Mouse (Mus musculus): ENCODE data around the gene Ralgps1. TPM values are rescaled to one million over a fixed set of nuclear protein-coding genes. Genes with fewer than 3 reads are reported as not detected.
A peak's percentile ranks its signal among the peaks of the same experiment; 100 is the strongest.

The Ralgps1 gene
- polyA plus RNA-seq, 1 experiment: 48.7 TPM

GRCm38 (mm10) chr2:33371648-33372408 lies 542 bp upstream of the Ralgps1 start:
- peak overlapping the region; percentile 68 for H3K4me3 ChIP-seq (replicated peaks; ENCODE audit: insufficient read depth, low read depth, low read length)
- TF ChIP-seq CTCF (IDR thresholded peaks at IDR 0.05; ENCODE audit: borderline replicate concordance, insufficient read depth, low read depth, low read length) (no peak), POLR2A (IDR thresholded peaks at IDR 0.05; ENCODE audit: borderline replicate concordance, insufficient read depth, low read length) (no peak)
- H3K4me1 ChIP-seq (ENCODE audit: control insufficient read depth, insufficient read depth, low read length): peaks cover 12% of the 10 kb centered on the region; the same call in 1 of the 2 replicates
- H3K27ac ChIP-seq (ENCODE audit: insufficient read depth, low read length): peak overlapping the region; percentile 60; the same call in 1 of the 2 replicates
- peak; percentile 18 to 25 for DNase-seq
- WGBS: 35% methylated on average over 18 of the region's 18 CpGs
- H3K27me3 ChIP-seq (ENCODE audit: control insufficient read depth, insufficient read depth, low read length): no peaks in the 10 kb centered on the region

- TF ChIP-seq CTCF (IDR thresholded peaks at IDR 0.05; ENCODE audit: borderline replicate concordance, insufficient read depth, low read depth, low read length) (no peak), POLR2A (IDR thresholded peaks at IDR 0.05; ENCODE audit: borderline replicate concordance, insufficient read depth, low read length) (no peak)
- H3K27ac ChIP-seq (ENCODE audit: insufficient read depth, low read length): peak overlapping the region; percentile 10; the same call in 1 of the 2 replicates
- 2% methylated on average over 12 of the region's 15 CpGs for WGBS
- no peaks in the 10 kb centered on the region for H3K27me3 ChIP-seq (ENCODE audit: control insufficient read depth, insufficient read depth, low read length)
- H3K4me1 ChIP-seq (ENCODE audit: control insufficient read depth, insufficient read depth, low read length): peaks cover 22% of the 10 kb centered on the region
- peak overlapping the region; percentile 95 for H3K4me3 ChIP-seq (replicated peaks; ENCODE audit: insufficient read depth, low read depth, low read length)
- DNase-seq: no peak
Observed at GRCm38 (mm10) chr2:33370276-33370776, 960 bp downstream of the Ralgps1 start.

GRCm38 (mm10) chr2:33369453-33369852 lies 1.8 kb downstream of the Ralgps1 start:
- H3K27me3 ChIP-seq (ENCODE audit: control insufficient read depth, insufficient read depth, low read length): no peaks in the 10 kb centered on the region
- peaks cover 29% of the 10 kb centered on the region for H3K4me1 ChIP-seq (ENCODE audit: control insufficient read depth, insufficient read depth, low read length)
- TF ChIP-seq POLR2A (IDR thresholded peaks at IDR 0.05; ENCODE audit: borderline replicate concordance, insufficient read depth, low read length) (no peak), CTCF (IDR thresholded peaks at IDR 0.05; ENCODE audit: borderline replicate concordance, insufficient read depth, low read depth, low read length) (no peak)
- H3K4me3 ChIP-seq (replicated peaks; ENCODE audit: insufficient read depth, low read depth, low read length): no peak overlapping the region
- no peak overlapping the region for H3K27ac ChIP-seq (ENCODE audit: insufficient read depth, low read length)
- WGBS: 75% methylated on average over 3 of the region's 3 CpGs
- DNase-seq: no peak

- DNase-seq: peak in 1 of 2 experiments; percentile 27
- no peak overlapping the region for H3K27ac ChIP-seq (ENCODE audit: insufficient read depth, low read length)
- peaks cover 29% of the 10 kb centered on the region for H3K4me1 ChIP-seq (ENCODE audit: control insufficient read depth, insufficient read depth, low read length)
- H3K27me3 ChIP-seq (ENCODE audit: control insufficient read depth, insufficient read depth, low read length): no peaks in the 10 kb centered on the region
- TF ChIP-seq CTCF (IDR thresholded peaks at IDR 0.05; ENCODE audit: borderline replicate concordance, insufficient read depth, low read depth, low read length) (no peak), POLR2A (IDR thresholded peaks at IDR 0.05; ENCODE audit: borderline replicate concordance, insufficient read depth, low read length) (no peak)
- 3% methylated on average over 1 of the region's 1 CpGs for WGBS
- H3K4me3 ChIP-seq (replicated peaks; ENCODE audit: insufficient read depth, low read depth, low read length): no peak overlapping the region
Observed at GRCm38 (mm10) chr2:33368486-33368885, 2.8 kb downstream of the Ralgps1 start.

- 30% methylated on average over 9 of the region's 9 CpGs for WGBS
- DNase-seq: peak in 1 of 2 experiments; percentile 41
- Histone ChIP-seq H3K4me3 (replicated peaks; ENCODE audit: insufficient read depth, low read depth, low read length) (no peak overlapping the region), H3K4me1 (ENCODE audit: control insufficient read depth, insufficient read depth, low read length) (peaks cover 37% of the 10 kb centered on the region), H3K27ac (ENCODE audit: insufficient read depth, low read length) (peak overlapping the region; percentile 25; the same call in 1 of the 2 replicates), H3K27me3 (ENCODE audit: control insufficient read depth, insufficient read depth, low read length) (no peaks in the 10 kb centered on the region)
- TF ChIP-seq POLR2A (IDR thresholded peaks at IDR 0.05; ENCODE audit: borderline replicate concordance, insufficient read depth, low read length): no peak
- TF ChIP-seq CTCF (IDR thresholded peaks at IDR 0.05; ENCODE audit: borderline replicate concordance, insufficient read depth, low read depth, low read length): no peak
Observed at GRCm38 (mm10) chr2:33365703-33366471, 5.4 kb downstream of the Ralgps1 start.

GRCm38 (mm10) chr2:33364656-33365055 lies 6.6 kb downstream of the Ralgps1 start:
- 53% methylated on average over 4 of the region's 4 CpGs for WGBS
- Histone ChIP-seq H3K27me3 (ENCODE audit: control insufficient read depth, insufficient read depth, low read length) (no peaks in the 10 kb centered on the region), H3K4me1 (ENCODE audit: control insufficient read depth, insufficient read depth, low read length) (peaks cover 42% of the 10 kb centered on the region), H3K4me3 (replicated peaks; ENCODE audit: insufficient read depth, low read depth, low read length) (no peak overlapping the region), H3K27ac (ENCODE audit: insufficient read depth, low read length) (no peak overlapping the region)
- DNase-seq: peak in 1 of 2 experiments; percentile 46
- TF ChIP-seq CTCF (IDR thresholded peaks at IDR 0.05; ENCODE audit: borderline replicate concordance, insufficient read depth, low read depth, low read length): no peak
- no peak for TF ChIP-seq POLR2A (IDR thresholded peaks at IDR 0.05; ENCODE audit: borderline replicate concordance, insufficient read depth, low read length)

- peaks cover 34% of the 10 kb centered on the region for H3K4me1 ChIP-seq (ENCODE audit: control insufficient read depth, insufficient read depth, low read length)
- no peaks in the 10 kb centered on the region for H3K27me3 ChIP-seq (ENCODE audit: control insufficient read depth, insufficient read depth, low read length)
- WGBS: 93% methylated on average over 4 of the region's 4 CpGs
- TF ChIP-seq CTCF (IDR thresholded peaks at IDR 0.05; ENCODE audit: borderline replicate concordance, insufficient read depth, low read depth, low read length) (no peak), POLR2A (IDR thresholded peaks at IDR 0.05; ENCODE audit: borderline replicate concordance, insufficient read depth, low read length) (no peak)
- H3K4me3 ChIP-seq (replicated peaks; ENCODE audit: insufficient read depth, low read depth, low read length): no peak overlapping the region
- DNase-seq: no peak
- H3K27ac ChIP-seq (ENCODE audit: insufficient read depth, low read length): no peak overlapping the region
Observed at GRCm38 (mm10) chr2:33363890-33364289, 7.4 kb downstream of the Ralgps1 start.

All from cerebellum, adult 2 months (tissue).